Comparison of ENCODE assay signal across 24 mouse cellular contexts in the genomic region with DNA sequence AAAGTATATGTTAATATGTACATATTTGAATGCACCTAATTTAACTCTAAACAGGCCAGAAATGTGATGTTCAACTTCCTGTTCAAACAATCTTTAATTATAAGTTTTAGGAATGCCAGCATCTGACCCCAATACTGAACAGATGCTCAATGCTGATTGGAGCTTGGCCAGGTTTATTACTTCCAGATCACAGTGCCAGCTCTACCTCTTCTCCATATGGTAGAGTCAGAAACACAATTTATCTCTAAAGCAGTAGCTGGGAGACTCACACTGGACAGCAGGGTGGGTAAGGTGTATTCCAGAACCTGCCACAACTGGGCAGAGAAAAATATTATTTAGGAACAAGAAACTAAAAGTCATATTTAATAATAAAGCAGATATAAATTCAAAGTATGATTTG.
DNase-seq lines count a peak whose midpoint lies in the region; ATAC-seq and TF ChIP-seq lines count a peak whose summit lies in the region.
"Had no signal": no experiment of that assay in that cellular context is flagged by ENCODE, and none has a peak within 500 bp of the region (broad histone marks: within the 10 kb centered on the region; RNA-seq: fewer than 3 reads in every experiment).

No protein-coding gene starts in this region.

- H3K4me3 ChIP-seq in hindbrain, embryonic 14.5 days (replicated peaks; ENCODE audit: low read length): no peak overlapping the region
- no peak overlapping the region for H3K4me3 ChIP-seq in hindbrain, embryonic 11.5 days (ENCODE audit: low read depth, low read length)
- no peak overlapping the region for H3K4me3 ChIP-seq in gastrocnemius, adult 2 months
- H3K4me3 ChIP-seq in thymus, adult 2 months (ENCODE audit: control insufficient read depth, insufficient read depth, low read length): no peak overlapping the region
- H3K4me3 ChIP-seq: embryonic facial prominence, embryonic 12.5 days; forebrain, embryonic 12.5 days; limb, embryonic 12.5 days; midbrain, embryonic 10.5 days; neural tube, embryonic 15.5 days had no signal

- H3K4me2 ChIP-seq in hindbrain, embryonic 14.5 days (replicated peaks): no peak overlapping the region
- H3K4me2 ChIP-seq in hindbrain, embryonic 11.5 days (replicated peaks; ENCODE audit: low read depth, low read length): no peak overlapping the region
- H3K4me2 ChIP-seq: embryonic facial prominence, embryonic 12.5 days; forebrain, embryonic 12.5 days; heart, embryonic 11.5 days; limb, embryonic 12.5 days; liver, embryonic 11.5 days; neural tube, embryonic 15.5 days had no signal

- peak; percentile 46; the same call in 1 of the 2 replicates for ATAC-seq in hindbrain, embryonic 14.5 days (ENCODE audit: low FRiP score)
- ATAC-seq in hindbrain, embryonic 11.5 days (ENCODE audit: low FRiP score): no peak
- ATAC-seq: liver, postnatal 0 days; lung, postnatal 0 days had no signal

- TF ChIP-seq CTCF in gastrocnemius, adult 2 months (IDR thresholded peaks at IDR 0.05): no peak
- no peak for TF ChIP-seq CTCF in thymus, adult 2 months (IDR thresholded peaks at IDR 0.05; ENCODE audit: borderline replicate concordance, control insufficient read depth, extremely low read depth, insufficient read depth, low read length, poor library complexity)

- H3K27ac ChIP-seq in hindbrain, embryonic 14.5 days: no peak overlapping the region
- no peak overlapping the region for H3K27ac ChIP-seq in hindbrain, embryonic 11.5 days (ENCODE audit: low read depth, low read length)
- H3K27ac ChIP-seq in gastrocnemius, adult 2 months: no peak overlapping the region
- H3K27ac ChIP-seq in thymus, adult 2 months (ENCODE audit: control insufficient read depth, insufficient read depth, low read length): no peak overlapping the region
- H3K27ac ChIP-seq: embryonic facial prominence, embryonic 12.5 days; forebrain, embryonic 12.5 days; limb, embryonic 12.5 days; midbrain, embryonic 10.5 days; neural tube, embryonic 15.5 days had no signal

- intact Hi-C loops in gastrocnemius, adult 2 months (cut with DNase I): no loop called here

- H3K4me1 ChIP-seq in hindbrain, embryonic 14.5 days (replicated peaks; ENCODE audit: control insufficient read depth, insufficient read depth, low read length): no peaks in the 10 kb centered on the region
- no peaks in the 10 kb centered on the region for H3K4me1 ChIP-seq in hindbrain, embryonic 11.5 days (replicated peaks; ENCODE audit: control insufficient read depth, insufficient read depth, low read length)
- H3K4me1 ChIP-seq in thymus, adult 2 months (replicated peaks; ENCODE audit: control insufficient read depth, insufficient read depth, low read length): no peaks in the 10 kb centered on the region
- H3K4me1 ChIP-seq: embryonic facial prominence, embryonic 12.5 days; forebrain, embryonic 12.5 days; limb, embryonic 12.5 days; midbrain, embryonic 10.5 days; neural tube, embryonic 15.5 days had no signal

- H3K9me3 ChIP-seq in hindbrain, embryonic 14.5 days (ENCODE audit: control insufficient read depth, low read length): no peaks in the 10 kb centered on the region
- no peaks in the 10 kb centered on the region for H3K9me3 ChIP-seq in hindbrain, embryonic 11.5 days (ENCODE audit: control insufficient read depth, low read length)
- H3K9me3 ChIP-seq: embryonic facial prominence, embryonic 12.5 days; forebrain, embryonic 12.5 days; G1E; limb, embryonic 12.5 days; neural tube, embryonic 15.5 days had no signal

- no peaks in the 10 kb centered on the region for H3K36me3 ChIP-seq in hindbrain, embryonic 14.5 days (replicated peaks; ENCODE audit: control insufficient read depth, insufficient read depth)
- H3K36me3 ChIP-seq in hindbrain, embryonic 11.5 days (ENCODE audit: control insufficient read depth, insufficient read depth, low read length): no peaks in the 10 kb centered on the region
- no peaks in the 10 kb centered on the region for H3K36me3 ChIP-seq in thymus, adult 2 months (ENCODE audit: control insufficient read depth, insufficient read depth, low read length)
- H3K36me3 ChIP-seq: embryonic facial prominence, embryonic 12.5 days; forebrain, embryonic 12.5 days; G1E; limb, embryonic 12.5 days; midbrain, embryonic 10.5 days; neural tube, embryonic 15.5 days had no signal

- no peak for DNase-seq in hindbrain, embryonic 14.5 days (ENCODE audit: low spot score)
- no peak for DNase-seq in hindbrain, embryonic 11.5 days (ENCODE audit: low spot score)
- peak; percentile 76 for DNase-seq in brain, adult 2 months (ENCODE audit: low read depth, low spot score)
- DNase-seq in cerebellum, adult 11 months: peak; percentile 26
- DNase-seq in cerebellum, adult 9-11 months: peak; percentile 67
- DNase-seq in gastrocnemius, adult 2 months: no peak
- no peak for DNase-seq in thymus, adult 2 months
- DNase-seq: adrenal gland, adult 2 months; B cell, adult 2 months; heart, adult 11 months; kidney, adult 8-10 months; kidney, postnatal 10 days; liver, postnatal 0 days; right cerebral cortex, adult 18-20 months had no signal

- no peak for TF ChIP-seq POLR2A in thymus, adult 2 months (IDR thresholded peaks at IDR 0.05; ENCODE audit: control insufficient read depth, extremely low read depth, insufficient read depth, low read length, poor library complexity)

- H3K9ac ChIP-seq in hindbrain, embryonic 14.5 days: no peak overlapping the region
- H3K9ac ChIP-seq in hindbrain, embryonic 11.5 days (ENCODE audit: low read depth, low read length): no peak overlapping the region
- H3K9ac ChIP-seq: embryonic facial prominence, embryonic 12.5 days; forebrain, embryonic 12.5 days; limb, embryonic 12.5 days; liver, postnatal 0 days; neural tube, embryonic 15.5 days had no signal

- H3K27me3 ChIP-seq in hindbrain, embryonic 14.5 days (ENCODE audit: control insufficient read depth, insufficient read depth, low read length): no peaks in the 10 kb centered on the region
- no peaks in the 10 kb centered on the region for H3K27me3 ChIP-seq in hindbrain, embryonic 11.5 days (ENCODE audit: control insufficient read depth, insufficient read depth, low read length)
- no peaks in the 10 kb centered on the region for H3K27me3 ChIP-seq in thymus, adult 2 months (ENCODE audit: control insufficient read depth, insufficient read depth, low read length)
- H3K27me3 ChIP-seq: CH12.LX; embryonic facial prominence, embryonic 12.5 days; forebrain, embryonic 12.5 days; limb, embryonic 12.5 days; neural tube, embryonic 15.5 days had no signal

Comparison
In these comparisons a context has a peak if more than half of its experiments do, and no peak if none do; other contexts are left out.
1. DNase-seq: peak in brain, adult 2 months (single experiment), cerebellum, adult 11 months (single experiment) and cerebellum, adult 9-11 months (single experiment); none in hindbrain, embryonic 14.5 days (single experiment), hindbrain, embryonic 11.5 days (single experiment), gastrocnemius, adult 2 months (single experiment) and thymus, adult 2 months (single experiment).